Mouse (Mus musculus): ENCODE data around the gene Prkce.

Prkce gene

GRCm38 (mm10) chr17:86414608-86415007, 247.0 kb downstream of the Prkce start:
- DNase-seq (ENCODE audit: extremely low spot score) = no peak

- DNase-seq (ENCODE audit: extremely low spot score) = no peak
Measured at GRCm38 (mm10) chr17:86415989-86416388, 248.4 kb downstream of the Prkce start.

- no peak for DNase-seq (ENCODE audit: extremely low spot score)
Measured at GRCm38 (mm10) chr17:86418334-86418733, 250.7 kb downstream of the Prkce start.

- no peak for DNase-seq (ENCODE audit: extremely low spot score)
Measured at GRCm38 (mm10) chr17:86419199-86419598, 251.6 kb downstream of the Prkce start.

- DNase-seq (ENCODE audit: extremely low spot score) = no peak
Measured at GRCm38 (mm10) chr17:86420646-86421338, 253.2 kb downstream of the Prkce start.

- DNase-seq (ENCODE audit: extremely low spot score) = no peak
Measured at GRCm38 (mm10) chr17:86422023-86422422, 254.4 kb downstream of the Prkce start.

- no peak for DNase-seq (ENCODE audit: extremely low spot score)
Measured at GRCm38 (mm10) chr17:86429877-86430276, 262.3 kb downstream of the Prkce start.

GRCm38 (mm10) chr17:86433117-86433516, 265.5 kb downstream of the Prkce start:
- DNase-seq (ENCODE audit: extremely low spot score) = no peak

GRCm38 (mm10) chr17:86433813-86434212, 266.2 kb downstream of the Prkce start:
- no peak for DNase-seq (ENCODE audit: extremely low spot score)

- DNase-seq (ENCODE audit: extremely low spot score) = no peak
Measured at GRCm38 (mm10) chr17:86434781-86435180, 267.2 kb downstream of the Prkce start.

GRCm38 (mm10) chr17:86435570-86435969, 268.0 kb downstream of the Prkce start:
- DNase-seq (ENCODE audit: extremely low spot score) = no peak

- DNase-seq (ENCODE audit: extremely low spot score) = no peak
Measured at GRCm38 (mm10) chr17:86435984-86436383, 268.4 kb downstream of the Prkce start.

- no peak for DNase-seq (ENCODE audit: extremely low spot score)
Measured at GRCm38 (mm10) chr17:86436583-86437370, 269.2 kb downstream of the Prkce start.

- no peak for DNase-seq (ENCODE audit: extremely low spot score)
Measured at GRCm38 (mm10) chr17:86437516-86438277, 270.1 kb downstream of the Prkce start.

- no peak for DNase-seq (ENCODE audit: extremely low spot score)
Measured at GRCm38 (mm10) chr17:86438278-86438661, 270.7 kb downstream of the Prkce start.

GRCm38 (mm10) chr17:86438763-86439162, 271.2 kb downstream of the Prkce start:
- DNase-seq (ENCODE audit: extremely low spot score) = no peak

- DNase-seq (ENCODE audit: extremely low spot score) = no peak
Measured at GRCm38 (mm10) chr17:86441098-86441497, 273.5 kb downstream of the Prkce start.

GRCm38 (mm10) chr17:86443886-86444285, 276.3 kb downstream of the Prkce start:
- DNase-seq (ENCODE audit: extremely low spot score) = no peak

- peak; percentile 88 for DNase-seq (ENCODE audit: extremely low spot score)
Measured at GRCm38 (mm10) chr17:86444578-86445419, 277.2 kb downstream of the Prkce start.

- DNase-seq (ENCODE audit: extremely low spot score) = no peak
Measured at GRCm38 (mm10) chr17:86445420-86445720, 277.8 kb downstream of the Prkce start.

GRCm38 (mm10) chr17:86445900-86446299, 278.3 kb downstream of the Prkce start:
- DNase-seq (ENCODE audit: extremely low spot score) = no peak

- DNase-seq (ENCODE audit: extremely low spot score) = no peak
Measured at GRCm38 (mm10) chr17:86447101-86447598, 279.6 kb downstream of the Prkce start.
